Mouse (Mus musculus): ENCODE results near the gene Pck2. TPM values are rescaled to one million over a fixed set of nuclear protein-coding genes. Genes with fewer than 3 reads are reported as not detected.
A peak's percentile ranks its signal among the peaks of the same experiment; 100 is the strongest.

Pck2 gene
- polyA plus RNA-seq, 2 experiments from 2014 or later: 23.6 to 33.4 TPM

DNA sequence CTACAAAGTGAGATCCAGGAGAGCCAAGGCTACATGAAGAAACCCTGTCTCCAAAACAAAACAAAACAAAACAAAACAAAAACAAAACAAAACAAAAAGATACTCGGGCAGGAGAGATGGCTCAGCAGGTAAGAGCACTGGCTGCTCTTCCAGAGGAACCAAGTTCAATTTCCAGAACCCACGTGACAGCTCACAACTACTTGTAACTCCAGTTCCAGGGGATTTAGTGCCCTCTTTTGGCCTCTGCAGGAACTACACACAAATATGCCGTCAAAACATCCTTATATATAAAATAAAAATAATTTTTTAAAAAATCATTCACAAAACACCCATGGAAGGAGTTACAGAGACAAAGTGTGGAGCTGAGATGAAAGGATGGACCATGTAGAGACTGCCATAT, 12.1 kb upstream of the Pck2 start:
- peak; percentile 40 for ATAC-seq

DNA sequence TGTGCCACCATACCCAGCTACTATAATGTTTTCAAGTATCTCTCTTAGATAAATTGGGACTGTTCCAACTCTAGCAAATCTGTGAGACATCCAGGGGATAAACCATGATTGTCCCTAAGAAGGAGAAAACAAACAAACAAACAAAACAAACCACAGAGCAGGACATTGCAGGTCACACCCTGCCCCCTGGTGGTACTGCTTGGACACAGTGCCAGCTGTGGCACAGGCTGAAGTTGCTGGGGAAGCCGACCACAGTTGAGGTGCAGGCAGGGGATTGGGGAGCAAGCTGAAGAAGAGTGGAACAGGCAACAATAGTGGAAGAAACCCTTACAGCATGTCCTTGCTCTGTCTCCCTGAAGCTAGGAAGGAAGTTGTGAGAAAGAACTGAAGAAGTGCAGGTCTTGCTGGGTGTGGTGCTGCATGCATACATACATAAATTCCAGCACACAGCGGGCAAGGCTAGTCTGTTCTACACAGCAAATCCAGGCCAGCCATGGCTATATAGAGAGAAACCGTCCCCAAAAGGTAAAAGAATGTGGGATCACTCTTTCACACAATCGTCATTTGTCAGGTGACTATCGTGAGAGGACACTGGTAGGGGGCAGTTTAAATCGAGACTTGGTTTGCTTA, 3.8 kb upstream of the Pck2 start:
- no peak for ATAC-seq

DNA sequence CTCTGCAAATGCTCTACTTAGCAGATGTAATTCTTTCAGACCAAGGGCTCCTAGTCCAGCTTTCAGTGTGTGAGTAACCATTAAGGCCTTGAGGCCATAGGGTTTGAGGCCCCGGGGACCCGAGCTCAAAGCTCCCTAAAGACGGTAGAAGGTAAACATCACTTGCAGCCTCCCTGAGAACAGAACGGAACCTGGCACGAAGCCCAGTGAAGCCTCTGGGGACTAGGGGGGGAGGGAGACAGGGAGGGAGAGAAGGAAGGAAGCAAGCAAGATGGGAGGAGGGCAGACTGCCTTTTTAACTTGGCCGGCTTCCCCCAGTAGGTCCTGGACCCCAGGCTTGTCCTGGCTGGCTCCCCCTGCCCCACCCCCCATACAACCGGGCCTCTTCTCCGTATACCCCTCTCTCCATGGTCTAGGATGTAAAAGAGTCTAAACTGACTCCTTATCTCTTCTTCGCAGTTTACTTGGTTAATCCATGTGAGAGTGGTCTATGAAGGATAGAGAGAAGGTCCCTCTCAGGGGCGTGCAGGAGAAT, 788 bp downstream of the Pck2 start:
- no peak for ATAC-seq

DNA sequence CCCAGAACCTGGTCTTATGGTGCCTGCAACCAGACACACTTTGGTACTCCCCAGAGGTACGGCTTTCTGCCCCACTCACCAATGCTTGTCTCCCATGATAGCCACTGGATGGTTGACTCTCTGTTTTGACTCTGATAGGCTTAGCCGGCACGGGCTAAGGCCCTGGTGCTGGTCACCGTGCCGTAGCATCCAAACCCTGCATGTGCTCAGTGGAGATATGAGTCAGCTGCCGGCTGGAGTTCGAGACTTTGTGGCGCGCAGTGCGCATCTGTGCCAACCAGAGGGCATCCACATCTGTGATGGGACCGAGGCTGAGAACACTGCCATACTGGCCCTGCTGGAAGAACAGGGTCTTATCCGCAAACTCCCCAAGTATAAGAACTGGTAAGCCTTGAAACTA, 2.2 kb downstream of the Pck2 start:
- no peak for ATAC-seq

DNA sequence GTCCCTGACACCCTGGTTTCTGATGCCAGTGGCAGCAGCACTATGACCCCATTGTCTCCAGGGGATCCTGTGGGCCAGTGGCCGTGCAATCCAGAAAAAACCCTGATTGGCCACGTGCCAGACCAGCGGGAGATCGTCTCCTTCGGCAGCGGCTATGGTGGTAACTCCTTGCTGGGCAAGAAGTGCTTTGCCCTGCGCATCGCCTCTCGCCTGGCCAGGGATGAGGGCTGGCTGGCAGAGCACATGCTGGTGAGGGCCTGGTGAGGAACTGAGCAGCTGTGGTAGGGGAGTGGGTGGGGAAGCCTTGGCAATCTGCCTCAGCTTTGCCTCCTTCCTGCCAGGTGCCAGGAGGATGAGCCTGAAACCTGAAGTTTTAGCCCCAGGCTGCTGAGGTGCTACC, 4.3 kb downstream of the Pck2 start:
- no peak for ATAC-seq

DNA sequence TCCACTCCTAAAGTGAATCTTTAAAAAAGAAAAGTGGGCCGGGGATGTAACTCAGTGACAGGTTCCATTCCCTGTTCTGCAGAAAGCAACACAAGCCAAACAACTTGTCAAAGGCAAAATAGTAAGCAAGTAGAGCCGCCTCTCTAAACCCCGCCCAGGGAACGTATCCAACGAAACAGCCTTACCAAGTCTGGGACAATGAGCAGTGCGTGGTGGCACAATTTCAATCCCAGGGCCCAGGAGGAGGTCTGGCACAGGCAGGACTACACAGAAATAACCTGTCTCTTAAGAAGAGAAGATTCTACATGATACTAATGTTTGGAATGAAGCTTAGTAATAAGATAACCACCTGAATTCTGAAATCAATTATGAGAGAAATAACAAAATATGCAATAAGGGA, 10.1 kb downstream of the Pck2 start:
- no peak for ATAC-seq

DNA sequence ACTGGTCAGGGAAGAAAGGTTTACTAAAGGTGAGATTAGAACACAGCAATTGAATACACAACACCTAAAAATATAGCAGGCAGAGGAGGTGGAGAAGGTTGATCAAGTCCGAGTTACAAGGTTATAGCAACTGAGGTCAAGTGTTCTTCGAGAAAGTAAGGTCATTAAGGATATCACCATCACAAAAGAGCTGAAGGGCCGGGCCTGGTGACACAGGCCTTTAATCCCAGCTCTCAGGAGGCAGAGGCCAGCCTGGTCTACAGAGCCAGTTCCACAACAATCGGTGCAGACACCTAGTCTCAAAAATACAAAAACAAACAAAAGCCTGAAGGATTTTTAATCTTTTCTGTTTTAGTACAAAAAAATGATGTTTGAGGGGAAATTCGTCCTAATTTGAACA, 11.3 kb downstream of the Pck2 start:
- no peak for ATAC-seq

DNA sequence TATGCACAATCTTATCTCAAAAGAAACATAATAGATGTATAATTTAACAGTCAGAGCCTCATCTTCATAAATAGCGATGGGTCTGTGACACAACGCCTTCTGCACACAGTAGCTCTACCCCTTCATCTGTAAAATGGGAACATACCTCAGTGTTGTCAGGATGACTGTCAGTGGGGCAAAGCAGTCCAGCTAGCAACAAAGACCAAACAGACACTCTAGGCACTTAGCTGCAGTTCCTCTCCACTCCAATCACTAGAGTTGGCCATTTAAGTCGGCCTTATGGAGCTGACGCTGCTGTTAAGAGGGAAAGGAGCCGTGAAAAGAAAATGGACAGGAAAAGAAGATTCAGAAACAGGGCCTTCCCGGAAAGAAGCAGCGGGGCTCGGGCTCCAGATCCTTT, 11.7 kb downstream of the Pck2 start:
- no peak for ATAC-seq

DNA sequence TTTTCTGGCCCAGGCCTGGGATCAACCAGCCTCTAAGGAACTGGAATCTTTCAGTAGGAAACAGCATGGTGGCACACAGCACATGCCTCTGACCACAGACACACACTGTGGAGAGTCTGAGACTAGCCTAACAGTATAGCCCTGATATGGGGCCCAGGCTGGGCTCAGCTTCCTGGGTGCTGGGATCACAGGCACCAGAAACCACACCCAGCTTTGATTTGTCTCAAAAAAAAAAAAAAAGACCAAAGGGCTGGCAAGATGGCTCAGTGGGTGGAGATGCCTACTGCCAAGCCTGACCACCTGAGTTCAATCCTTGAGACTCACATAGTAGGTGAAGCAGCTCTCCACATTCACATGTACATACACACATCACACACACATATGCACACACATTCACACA, 14.6 kb downstream of the Pck2 start:
- ATAC-seq: no peak

DNA sequence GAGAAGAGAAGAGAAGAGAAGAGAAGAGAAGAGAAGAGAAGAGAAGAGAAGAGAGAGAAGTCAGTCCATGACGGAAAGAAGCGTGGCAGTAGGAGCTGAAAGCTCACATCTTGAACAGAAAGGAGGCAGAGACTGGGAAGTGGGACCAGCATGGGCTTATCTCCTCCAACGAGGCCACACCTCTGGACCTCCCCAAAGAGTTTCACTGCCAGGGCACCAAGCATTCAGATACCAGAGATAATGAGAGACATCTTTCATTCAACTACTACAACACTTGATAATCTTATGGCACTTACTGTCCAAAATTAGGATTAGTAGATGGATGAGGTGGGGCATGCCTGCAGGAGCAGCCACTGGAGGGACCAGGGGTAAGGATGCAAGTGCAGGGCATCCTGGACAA, 15.7 kb downstream of the Pck2 start:
- ATAC-seq: no peak

DNA sequence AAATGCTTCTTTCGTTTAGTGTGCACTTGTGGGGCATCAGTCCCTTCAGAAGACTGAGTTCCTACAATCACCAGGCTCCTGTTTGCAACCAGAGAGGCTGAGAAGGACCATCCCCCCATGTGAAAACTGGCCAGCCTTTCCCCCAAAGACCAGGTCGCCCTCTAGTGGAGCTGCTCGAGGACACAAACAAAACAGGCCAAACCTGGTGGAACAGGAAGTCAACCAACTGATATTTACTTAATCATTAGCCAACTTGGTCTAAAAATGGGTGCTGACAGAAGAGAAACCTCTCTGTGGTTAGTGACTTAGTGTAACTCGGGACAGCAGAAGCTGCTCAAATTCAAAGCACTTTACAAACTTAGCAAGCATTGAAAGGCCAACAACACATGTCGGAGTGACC, 16.9 kb downstream of the Pck2 start:
- ATAC-seq: no peak

DNA sequence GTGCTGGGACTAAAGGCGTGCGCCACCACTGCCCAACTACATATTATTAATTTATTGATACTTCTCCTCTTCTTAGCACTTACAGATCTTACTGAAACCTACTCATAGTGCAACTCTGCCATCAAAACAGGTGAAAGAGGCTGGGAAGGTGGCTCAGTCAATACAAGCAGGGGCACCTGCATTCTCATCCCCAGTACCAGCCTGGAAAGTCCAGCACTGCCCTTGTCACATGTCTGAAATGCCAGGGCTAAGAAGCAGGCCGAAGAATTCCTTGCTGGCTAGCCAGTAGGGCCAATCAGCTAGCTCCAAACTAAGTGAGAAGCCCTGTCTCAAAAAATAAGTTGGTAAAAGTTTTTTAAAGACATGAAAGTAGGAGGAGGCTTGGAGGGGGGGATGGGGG, 17.5 kb downstream of the Pck2 start:
- ATAC-seq: no peak

DNA sequence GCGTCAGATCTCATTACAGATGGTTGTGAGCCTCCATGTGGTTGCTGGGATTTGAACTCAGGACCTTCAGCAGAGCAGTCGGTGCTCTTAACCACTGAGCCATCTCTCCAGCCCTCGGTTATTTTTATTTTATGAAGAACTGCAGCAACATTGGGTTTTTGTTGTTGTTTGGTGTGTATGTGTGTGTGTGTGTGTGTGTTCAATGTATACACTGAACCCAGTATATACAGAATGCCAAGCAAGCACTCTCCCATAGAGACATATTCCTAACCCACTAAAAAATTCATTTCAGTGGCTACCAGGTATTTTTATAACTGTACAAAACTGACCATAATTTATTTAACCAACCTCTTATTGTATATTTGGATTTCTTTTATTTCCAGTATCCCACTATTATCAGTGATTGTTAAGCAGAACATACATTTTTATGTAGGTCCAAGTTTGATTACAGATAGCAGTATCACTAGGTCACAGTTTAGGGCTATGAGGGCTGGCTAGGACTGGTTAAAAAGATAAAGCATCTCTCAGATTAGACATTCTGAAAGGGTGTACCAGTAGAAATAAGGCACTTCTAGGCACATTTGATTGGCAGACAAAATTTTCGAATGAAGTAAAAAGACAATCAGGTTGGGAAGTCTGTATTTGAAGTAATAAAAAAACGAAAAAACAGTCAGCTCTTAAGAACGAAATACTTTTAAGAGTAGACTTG, 18.8 kb downstream of the Pck2 start:
- no peak for ATAC-seq

DNA sequence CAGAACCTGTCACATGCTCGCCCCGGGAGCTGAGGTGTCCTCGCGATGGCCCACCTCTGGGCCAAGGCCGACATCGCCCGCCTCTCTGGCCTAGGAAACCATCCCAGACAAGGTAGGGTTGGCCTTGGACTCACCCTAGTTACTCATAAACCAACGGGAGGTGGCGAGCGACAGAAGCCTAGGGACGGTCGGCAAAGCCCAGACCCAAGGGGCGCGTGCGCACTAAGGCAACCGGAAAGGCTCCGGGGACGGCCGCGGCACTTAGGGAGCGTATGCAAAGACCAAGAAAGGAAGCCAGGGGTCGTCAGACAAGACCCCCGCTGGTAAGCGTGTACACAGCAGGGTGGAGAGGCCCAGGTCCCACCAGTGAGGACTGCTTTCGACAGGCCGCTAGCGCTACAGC, 19.7 kb downstream of the Pck2 start, which contains the start of gene Dcaf11:
Dcaf11 (plus strand) TSS at position 208 of the 403 bp plus-strand sequence.
- ATAC-seq: peak; percentile 32

DNA sequence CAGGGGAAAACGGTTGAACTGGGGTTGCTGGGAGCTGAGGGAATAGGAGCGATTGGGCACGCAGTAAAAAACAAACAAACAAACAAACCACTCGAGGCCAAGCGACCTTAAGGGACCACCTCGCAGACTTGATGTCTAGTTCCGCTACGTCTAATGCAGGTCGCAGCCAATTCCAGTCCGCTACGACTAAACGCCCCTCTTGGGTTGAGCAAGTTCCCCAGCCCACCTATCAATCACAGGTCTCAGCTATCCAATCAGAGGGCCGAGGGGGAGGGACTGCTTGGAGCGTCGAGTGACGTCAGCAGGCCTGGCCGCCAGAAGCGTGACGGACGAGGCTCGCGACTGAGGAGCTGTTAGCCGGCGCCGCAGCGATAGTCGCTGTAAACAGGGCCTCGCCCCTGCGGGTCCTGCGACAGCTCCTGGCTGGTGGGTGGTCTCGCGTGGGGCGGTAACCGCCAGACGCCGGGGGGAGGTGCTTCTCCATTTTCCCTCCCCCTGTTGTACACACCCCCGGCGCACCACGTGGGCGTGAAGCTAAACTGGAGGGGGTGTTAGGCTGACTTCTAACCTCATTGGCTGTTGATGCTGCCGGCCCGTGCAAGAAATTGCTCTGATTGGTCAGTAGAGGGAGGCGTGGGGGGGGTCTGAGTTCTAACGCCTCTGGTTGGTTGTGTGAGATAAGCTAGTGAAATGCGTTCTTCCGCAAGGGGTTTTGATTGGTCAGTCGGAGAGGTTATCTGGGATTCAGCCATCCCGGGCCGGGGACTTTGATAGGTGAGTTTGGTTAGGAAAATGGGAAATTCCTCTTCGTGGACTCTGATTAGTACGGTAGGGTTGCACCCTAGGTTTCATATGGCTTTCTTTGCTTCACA, 20.4 kb downstream of the Pck2 start, which contains the start of gene A730061H03Rik:
A730061H03Rik (minus strand) TSS at position 205 of the 872 bp plus-strand sequence.
- ATAC-seq: peak; percentile 86

DNA sequence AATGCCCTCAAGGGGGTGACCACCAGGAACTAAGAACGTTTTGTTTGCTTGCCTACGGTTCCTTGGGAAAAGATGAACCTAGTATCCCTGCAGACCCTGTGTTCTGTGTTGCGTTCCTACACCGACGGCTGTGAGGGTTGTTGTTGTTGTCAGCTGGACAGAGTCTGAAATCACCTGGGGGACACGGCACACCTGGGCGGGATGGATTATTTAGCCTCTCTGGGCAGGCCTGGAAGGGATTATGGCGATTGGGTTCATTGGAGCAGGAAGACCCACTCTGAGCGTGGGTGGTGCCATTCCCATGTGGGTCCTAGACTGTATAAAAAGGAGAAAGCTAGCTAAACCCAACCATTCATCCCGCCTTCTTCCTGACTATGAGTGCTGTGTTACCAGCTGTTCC, 21.8 kb downstream of the Pck2 start:
- no peak for ATAC-seq

DNA sequence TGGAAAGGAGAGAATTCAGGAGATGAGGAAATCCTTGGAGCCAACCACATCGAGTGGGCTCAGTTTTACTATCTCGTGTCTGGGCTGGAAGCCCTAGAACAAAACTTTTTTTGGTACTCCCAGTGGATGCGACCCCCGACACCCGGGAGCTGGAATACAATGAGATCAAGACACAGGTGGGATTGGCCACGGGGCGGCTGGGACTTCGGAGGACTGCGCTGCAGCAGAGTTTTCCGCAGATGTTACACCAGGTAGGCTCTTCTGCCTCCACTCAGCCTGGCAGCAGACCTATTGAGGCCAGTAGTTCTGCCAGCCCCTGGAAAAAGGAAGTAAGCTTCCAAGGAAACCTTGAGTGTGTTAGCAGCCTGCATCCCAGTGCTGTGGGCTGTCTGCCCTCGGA, 23.2 kb downstream of the Pck2 start:
- ATAC-seq: no peak

DNA sequence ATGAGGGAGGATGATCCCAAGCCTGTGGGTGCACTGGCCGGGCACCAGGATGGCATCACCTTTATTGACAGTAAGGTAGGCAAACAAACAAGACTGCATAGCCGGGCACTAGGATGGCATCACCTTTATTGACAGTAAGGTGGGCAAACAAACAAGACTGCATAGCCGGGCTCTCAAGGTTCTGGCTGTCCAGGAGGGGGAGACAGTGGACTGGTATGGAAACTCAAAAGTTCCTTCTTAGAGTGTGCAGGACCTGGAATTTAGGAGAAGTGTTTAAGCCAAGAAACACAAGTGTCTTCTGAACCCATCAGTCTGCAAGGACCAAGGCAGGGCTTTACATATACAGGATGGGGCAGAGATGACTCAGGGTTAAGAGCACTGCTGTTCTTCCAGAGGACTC, 25.7 kb downstream of the Pck2 start:
- no peak for ATAC-seq

DNA sequence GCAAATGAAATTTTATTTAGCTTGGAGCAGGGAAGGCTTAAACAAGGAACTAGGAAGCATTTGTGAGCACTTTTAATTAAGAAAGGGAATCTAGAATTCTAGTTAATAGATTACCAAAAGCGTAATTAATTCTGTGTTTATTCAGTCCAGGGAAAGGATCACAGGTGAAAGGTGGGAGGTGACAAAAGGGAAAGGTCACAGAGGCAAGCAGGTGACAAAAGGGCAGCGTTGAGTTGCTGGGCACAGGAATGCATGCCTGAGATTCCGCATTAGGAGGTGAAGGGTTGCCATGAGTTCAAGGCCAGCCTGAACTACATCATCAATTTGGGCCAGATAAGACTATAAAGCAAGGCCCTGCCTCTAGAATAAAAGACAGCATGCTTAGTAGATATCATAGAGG, 27.4 kb downstream of the Pck2 start:
- ATAC-seq: no peak

DNA sequence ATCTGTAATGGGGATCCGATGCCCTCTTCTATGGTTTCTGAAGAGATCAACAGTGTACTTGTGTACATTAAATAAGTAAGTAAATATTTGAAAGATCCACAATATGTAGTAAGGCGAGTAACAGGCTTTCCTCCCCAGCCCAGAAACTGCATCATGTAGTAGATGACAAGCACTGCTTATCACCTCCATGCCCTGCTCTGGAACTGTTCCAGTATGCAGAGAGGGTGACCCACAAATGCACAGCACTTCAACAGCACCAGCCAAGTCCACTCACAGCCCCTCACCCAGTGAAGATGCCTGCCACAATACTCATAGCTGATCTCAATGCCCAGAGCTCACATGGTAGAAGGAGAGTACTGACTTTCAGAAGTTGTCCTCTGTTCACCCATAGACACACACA, 30.5 kb downstream of the Pck2 start:
- ATAC-seq: no peak

DNA sequence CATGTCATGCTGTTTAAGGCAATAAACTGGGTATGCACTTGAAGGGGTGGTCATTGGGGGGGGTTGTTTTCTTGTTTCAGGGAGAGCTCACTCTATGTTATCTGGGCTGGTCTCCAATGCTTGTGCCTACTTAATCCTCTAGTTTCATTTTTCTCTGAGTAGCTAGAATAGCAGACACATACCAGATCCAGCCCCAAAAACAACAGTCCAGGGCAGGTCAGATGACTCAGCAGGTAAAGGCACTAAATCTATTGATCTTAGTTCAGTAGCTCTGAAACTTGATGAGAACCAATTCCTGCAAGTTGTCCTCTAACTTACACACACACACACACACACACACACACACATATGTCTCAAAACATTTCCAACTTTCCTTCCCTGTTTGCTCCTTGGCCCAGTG, 31.7 kb downstream of the Pck2 start:
- no peak for ATAC-seq

DNA sequence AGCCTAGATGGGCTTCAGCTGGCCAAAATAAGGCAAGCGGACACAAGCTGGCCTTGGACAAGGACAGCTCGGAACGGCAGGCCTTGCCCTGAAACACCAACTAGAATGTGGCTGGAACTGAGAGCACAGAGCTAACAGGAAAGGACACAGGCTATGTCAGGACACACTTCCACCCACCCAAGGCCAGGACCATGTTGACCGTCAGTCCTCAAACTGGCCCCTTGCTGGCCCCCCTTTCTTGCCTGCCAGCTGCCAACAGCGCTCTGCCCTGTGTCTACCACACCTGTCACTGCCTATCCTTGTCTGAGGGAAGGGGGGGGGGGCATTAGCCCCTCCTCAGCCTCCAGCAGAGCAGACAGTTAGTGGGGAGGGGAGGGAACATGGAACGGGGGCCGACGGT, 35.2 kb downstream of the Pck2 start, which contains the start of gene Fitm1:
Fitm1 (plus strand) TSS at position 316 of the 400 bp plus-strand sequence.
- no peak for ATAC-seq

DNA sequence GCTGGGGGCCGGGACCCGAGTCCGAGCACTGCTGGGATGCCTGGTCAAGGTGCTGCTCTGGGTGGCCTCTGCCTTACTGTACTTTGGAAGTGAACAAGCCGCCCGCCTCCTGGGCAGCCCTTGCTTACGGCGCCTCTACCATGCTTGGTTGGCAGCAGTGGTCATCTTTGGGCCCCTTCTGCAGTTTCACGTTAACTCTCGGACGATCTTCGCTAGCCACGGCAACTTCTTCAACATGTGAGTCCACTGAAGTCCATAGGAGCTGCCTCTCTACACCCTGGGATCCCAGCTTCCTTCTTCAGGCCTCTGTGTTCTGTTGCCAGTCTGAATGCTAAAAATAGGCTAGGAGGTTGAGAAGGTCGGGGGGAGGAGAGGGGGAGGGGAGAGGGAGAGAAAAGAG, 35.6 kb downstream of the Pck2 start:
- no peak for ATAC-seq

All from activated CD4-positive, CD25-positive, alpha-beta regulatory T cell, adult 4 months (primary cell).